Mouse (Mus musculus) liver, postnatal 0 days (tissue): ENCODE data around the gene Cmah. TPM values are rescaled to one million over a fixed set of nuclear protein-coding genes. Genes with fewer than 3 reads are reported as not detected.

Experiments used
- ATAC-seq: fragments of 200-750 bp; cut with Nextera tagmentation; 2 replicates; pipeline ENCODE4 v1.8.0; 2017; ENCODE audit warnings: mild to moderate bottlenecking, moderate library complexity
- DNase-seq: peaks from one replicate; pipeline ENCODE4 v3.0.0-alpha.2; 2016
- H3K27ac ChIP-seq: fragments of 300-500 bp; sonication (generic); 2 replicates; pipeline ENCODE4 v1.5.1; 2014; ENCODE audit warnings: antibody characterized with exemption, moderate library complexity, mild to moderate bottlenecking, low read depth
- H3K27me3 ChIP-seq: fragments of 300-500 bp; sonication (generic); 2 replicates; pipeline ENCODE4 v1.6.1; 2014; ENCODE audit warnings: low read length, control low read depth, mixed read lengths; ENCODE audit not compliant: insufficient read depth
- H3K36me3 ChIP-seq: fragments of 300-500 bp; sonication (generic); replicated peaks from 2 replicates; pipeline ENCODE4 v1.6.1; 2014; ENCODE audit warnings: mild to moderate bottlenecking, control low read depth, low read length, moderate library complexity, mixed read lengths; ENCODE audit not compliant: insufficient read depth
- H3K4me1 ChIP-seq: fragments of 300-500 bp; sonication (generic); 2 replicates; pipeline ENCODE4 v1.6.1; 2014; ENCODE audit warnings: antibody characterized with exemption, mild to moderate bottlenecking, control low read depth; ENCODE audit not compliant: insufficient read depth
- H3K4me2 ChIP-seq: fragments of 300-500 bp; sonication (generic); 2 replicates; pipeline ENCODE4 v1.6.1; 2014; ENCODE audit warnings: low read depth, mild to moderate bottlenecking, low read length, moderate library complexity, mixed read lengths
- H3K4me3 ChIP-seq: fragments of 300-500 bp; sonication (generic); 2 replicates; pipeline ENCODE4 v1.5.1; 2014; ENCODE audit warnings: low read depth, low read length
- H3K9ac ChIP-seq: fragments of 300-500 bp; sonication (generic); replicated peaks from 2 replicates; pipeline ENCODE4 v1.6.1; 2014; ENCODE audit warnings: mild to moderate bottlenecking, moderate library complexity
- H3K9me3 ChIP-seq: fragments of 300-500 bp; sonication (generic); 2 replicates; pipeline ENCODE4 v1.6.1; 2016; ENCODE audit warnings: mild to moderate bottlenecking, control low read depth, low read length, mixed read lengths
- CTCF ChIP-seq: sonication (generic); IDR thresholded peaks from 2 replicates; pipeline ENCODE4 v1.5.1; 2016; ENCODE audit warnings: antibody characterized with exemption, low read depth
- EP300 ChIP-seq: IDR thresholded peaks from 2 replicates; pipeline ENCODE4 v1.6.1; 2016; ENCODE audit warnings: antibody characterized with exemption, low read depth, mild to moderate bottlenecking
- WGBS: fragments of 180-500 bp; shearing (Covaris S2); extraction: QIAGEN DNeasy Blood & Tissue Kit; methylation state at CpG from one replicate; pipeline ENCODE4 v1.1.7; 2014; ENCODE audit not compliant: insufficient replicate concordance; 5-methylcytosine and 5-hydroxymethylcytosine counted together
- polyA plus RNA-seq: library from polyadenylated mRNA; unstranded; fragments of >200 nt; fragmentation: Nextera tagmentation; extraction: Ambion mirVana; gene quantifications from 2 replicates; pipeline ENCODE4 v1.2.1, GENCODE M21; 2015

The Cmah gene
- polyA plus RNA-seq, 1 experiment from 2014 or later: 3.7 TPM

GRCm38 (mm10) chr13:24499505-24499904 is 172.3 kb downstream of the Cmah start:
- H3K4me2 ChIP-seq: no peak overlapping the region
- H3K4me3 ChIP-seq: no peak overlapping the region
- TF ChIP-seq CTCF (peak; percentile 80), EP300 (no peak)
- no peaks in the 10 kb centered on the region for H3K9me3 ChIP-seq
- peaks cover 12% of the 10 kb centered on the region for H3K4me1 ChIP-seq
- H3K9ac ChIP-seq: no peak overlapping the region
- no peaks in the 10 kb centered on the region for H3K36me3 ChIP-seq
- ATAC-seq: no peak
- no peaks in the 10 kb centered on the region for H3K27me3 ChIP-seq
- no peak overlapping the region for H3K27ac ChIP-seq
- peak; percentile 38 for DNase-seq
- WGBS: 37% methylated on average over 3 of the region's 3 CpGs

GRCm38 (mm10) chr13:24501179-24501905 is 174.1 kb downstream of the Cmah start:
- Histone ChIP-seq H3K4me1 (peaks cover 12% of the 10 kb centered on the region), H3K27me3 (no peaks in the 10 kb centered on the region), H3K36me3 (no peaks in the 10 kb centered on the region), H3K9me3 (no peaks in the 10 kb centered on the region), H3K27ac (peak overlapping the region; percentile 3; the same call in 1 of the 2 replicates), H3K4me2 (peak overlapping the region; percentile 59), H3K4me3 (peak overlapping the region; percentile 16), H3K9ac (peak overlapping the region; percentile 45)
- ATAC-seq: peak; percentile 50; the same call in 1 of the 2 replicates
- TF ChIP-seq CTCF (no peak; the same call in 1 of the 2 replicates), EP300 (no peak)
- 29% methylated on average over 25 of the region's 25 CpGs for WGBS
- DNase-seq: peak; percentile 29

GRCm38 (mm10) chr13:24501919-24502318 is 174.7 kb downstream of the Cmah start:
- Histone ChIP-seq H3K36me3 (no peaks in the 10 kb centered on the region), H3K4me2 (peak overlapping the region; percentile 59), H3K9ac (peak overlapping the region; percentile 45), H3K27me3 (no peaks in the 10 kb centered on the region), H3K9me3 (no peaks in the 10 kb centered on the region), H3K4me1 (peaks cover 12% of the 10 kb centered on the region), H3K27ac (peak overlapping the region; percentile 3; the same call in 1 of the 2 replicates), H3K4me3 (peak overlapping the region; percentile 16)
- WGBS: 40% methylated on average over 3 of the region's 3 CpGs
- DNase-seq: no peak
- TF ChIP-seq CTCF: no peak
- TF ChIP-seq EP300: no peak
- no peak for ATAC-seq

- no peak overlapping the region for H3K4me3 ChIP-seq
- no peaks in the 10 kb centered on the region for H3K27me3 ChIP-seq
- TF ChIP-seq CTCF: no peak
- no peak for TF ChIP-seq EP300
- H3K9me3 ChIP-seq: no peaks in the 10 kb centered on the region
- no peak overlapping the region for H3K9ac ChIP-seq
- H3K4me2 ChIP-seq: no peak overlapping the region
- H3K4me1 ChIP-seq: peaks cover 10% of the 10 kb centered on the region
- H3K36me3 ChIP-seq: no peaks in the 10 kb centered on the region
- no peak for DNase-seq
- ATAC-seq: no peak
- H3K27ac ChIP-seq: no peak overlapping the region
- 76% methylated on average over 5 of the region's 5 CpGs for WGBS
Measured at GRCm38 (mm10) chr13:24505812-24506211, 178.6 kb downstream of the Cmah start.

- 73% methylated on average over 6 of the region's 6 CpGs for WGBS
- Histone ChIP-seq H3K9me3 (no peaks in the 10 kb centered on the region), H3K4me3 (no peak overlapping the region), H3K4me1 (peaks cover 10% of the 10 kb centered on the region; the same call in 1 of the 2 replicates), H3K27ac (no peak overlapping the region), H3K36me3 (no peaks in the 10 kb centered on the region), H3K9ac (no peak overlapping the region), H3K27me3 (no peaks in the 10 kb centered on the region), H3K4me2 (no peak overlapping the region)
- ATAC-seq: no peak
- no peak for DNase-seq
- TF ChIP-seq CTCF: no peak
- TF ChIP-seq EP300: no peak
Measured at GRCm38 (mm10) chr13:24507156-24507555, 180.0 kb downstream of the Cmah start.

- ATAC-seq (no peak), DNase-seq (no peak)
- Histone ChIP-seq H3K9ac (no peak overlapping the region), H3K4me1 (peaks cover 8% of the 10 kb centered on the region; the same call in 1 of the 2 replicates), H3K36me3 (no peaks in the 10 kb centered on the region), H3K4me2 (no peak overlapping the region), H3K4me3 (no peak overlapping the region), H3K9me3 (no peaks in the 10 kb centered on the region), H3K27ac (no peak overlapping the region), H3K27me3 (no peaks in the 10 kb centered on the region)
- no peak for TF ChIP-seq CTCF
- TF ChIP-seq EP300: no peak
- 62% methylated on average over 1 of the region's 1 CpGs for WGBS
Measured at GRCm38 (mm10) chr13:24508917-24509316, 181.7 kb downstream of the Cmah start.
